Mouse (Mus musculus) kidney, adult 2 months (tissue): ENCODE measurements around the gene A630023A22Rik.
A peak's percentile ranks its signal among the peaks of the same experiment; 100 is the strongest.

Experiments used
- CTCF ChIP-seq: fragments of 200-500 bp; conservative IDR thresholded peaks from 2 replicates; pipeline ENCODE4 v1.5.1; 2011; ENCODE audit warnings: low read depth, mild to moderate bottlenecking, control low read depth, low read length, moderate library complexity, mixed read lengths; ENCODE audit not compliant: insufficient read depth, insufficient read length
- POLR2A ChIP-seq: fragments of 200-500 bp; IDR thresholded peaks from one replicate; pipeline ENCODE4 v1.6.1; 2011; ENCODE audit warnings: low read depth, low read length, control low read depth

DNA sequence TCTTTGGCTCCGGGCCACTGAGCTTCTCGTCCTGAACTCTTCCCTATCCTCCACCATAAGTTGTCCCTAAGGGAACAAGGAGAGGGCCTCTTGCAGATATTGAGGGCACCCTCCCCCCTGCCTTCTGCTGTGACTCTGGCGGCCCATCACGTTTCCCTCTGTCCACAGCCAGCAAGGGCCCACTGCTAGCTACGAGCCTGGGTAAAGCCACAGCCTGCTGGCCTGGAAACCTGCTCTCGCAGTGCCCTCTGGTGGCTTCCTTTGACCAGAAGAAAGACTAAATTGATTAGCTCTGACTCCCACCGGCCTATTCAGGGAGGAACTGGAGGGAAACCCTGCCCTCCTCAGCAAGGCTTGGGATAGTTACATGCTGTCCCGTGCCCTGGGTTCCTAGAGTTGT is 2.3 kb upstream of the A630023A22Rik start:
- TF ChIP-seq POLR2A, result no peak
- peak; percentile 76 for TF ChIP-seq CTCF
